Mouse (Mus musculus): ENCODE results near the gene 9130019O22Rik. TPM values are rescaled to one million over a fixed set of nuclear protein-coding genes. Genes with fewer than 3 reads are reported as not detected.

9130019O22Rik gene
- 3.0 and 3.1 TPM in 2 replicates for polyA plus RNA-seq (2015; fragmentation: Nextera tagmentation; extraction: Ambion mirVana)

DNA sequence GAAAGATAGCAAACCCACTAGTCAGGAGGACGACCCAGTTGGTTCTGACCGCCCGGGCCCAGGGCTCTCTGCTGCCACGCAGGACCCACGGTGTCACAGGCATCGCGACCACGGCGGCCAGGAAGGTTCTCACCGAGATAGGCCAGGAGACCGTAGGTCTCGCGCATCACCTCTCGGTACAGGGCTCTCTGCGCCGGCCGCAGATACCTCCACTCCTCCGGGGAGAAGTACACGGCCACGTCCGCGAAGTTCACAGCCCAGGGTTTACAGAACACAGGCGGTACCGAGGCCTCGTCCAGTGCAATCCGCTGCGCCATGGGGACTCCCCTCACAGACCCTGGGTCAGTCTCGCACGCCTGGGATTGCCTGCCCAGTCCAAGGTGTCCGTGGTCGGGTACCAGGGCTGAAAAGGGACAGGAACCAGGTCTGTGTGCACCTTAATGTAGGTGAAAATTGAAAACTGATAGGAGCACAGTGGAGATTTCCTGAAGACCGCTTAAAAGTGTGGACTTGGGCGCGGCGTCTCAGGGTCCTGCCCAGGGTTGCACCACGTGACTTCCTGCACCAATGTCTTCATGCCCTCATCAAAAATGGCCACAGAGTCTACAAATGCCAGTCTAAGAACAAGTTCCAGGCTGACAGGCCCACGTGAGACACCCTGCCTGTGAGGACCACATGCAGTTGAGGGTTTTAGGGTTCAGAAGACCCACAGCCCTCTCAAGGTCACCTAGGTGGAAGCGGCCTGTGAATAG is at the start of gene 9130019O22Rik:
TSS of gene 9130019O22Rik (minus strand) at position 526 of the 752 bp plus-strand sequence.
- no peaks in the 10 kb centered on the region for H3K9me3 ChIP-seq (ENCODE audit: control insufficient read depth, low read length)
- no peaks in the 10 kb centered on the region for H3K27me3 ChIP-seq (ENCODE audit: control insufficient read depth, insufficient read depth, low read length)
- H3K4me1 ChIP-seq (replicated peaks; ENCODE audit: control insufficient read depth, insufficient read depth) = no peaks in the 10 kb centered on the region
- 10% methylated on average over 32 of the region's 38 CpGs for WGBS
- H3K4me3 ChIP-seq (ENCODE audit: low read depth, low read length) = peak within 1 kb of the TSS; percentile 57
- peak; percentile 87 for ATAC-seq (ENCODE audit: low FRiP score, low TSS enrichment)
- H3K9ac ChIP-seq (ENCODE audit: low read length) = peak within 1 kb of the TSS; percentile 75
- 0 out of 2 replicates have a peak within 1 kb of the TSS, but pooled peaks have one; percentile 58 for H3K27ac ChIP-seq (replicated peaks)
- DNase-seq (ENCODE audit: low spot score) = peak; percentile 86
- TF ChIP-seq CTCF (IDR thresholded peaks at IDR 0.05; ENCODE audit: low read depth) = no peak
- no peak for TF ChIP-seq EP300 (optimal IDR thresholded peaks at IDR 0.05)
- peaks cover 2% of the 10 kb centered on the region; the same call in 1 of the 2 replicates for H3K36me3 ChIP-seq (ENCODE audit: control insufficient read depth, insufficient read depth, low read length)
- H3K4me2 ChIP-seq (replicated peaks; ENCODE audit: low read depth) = peak within 1 kb of the TSS; percentile 69

DNA sequence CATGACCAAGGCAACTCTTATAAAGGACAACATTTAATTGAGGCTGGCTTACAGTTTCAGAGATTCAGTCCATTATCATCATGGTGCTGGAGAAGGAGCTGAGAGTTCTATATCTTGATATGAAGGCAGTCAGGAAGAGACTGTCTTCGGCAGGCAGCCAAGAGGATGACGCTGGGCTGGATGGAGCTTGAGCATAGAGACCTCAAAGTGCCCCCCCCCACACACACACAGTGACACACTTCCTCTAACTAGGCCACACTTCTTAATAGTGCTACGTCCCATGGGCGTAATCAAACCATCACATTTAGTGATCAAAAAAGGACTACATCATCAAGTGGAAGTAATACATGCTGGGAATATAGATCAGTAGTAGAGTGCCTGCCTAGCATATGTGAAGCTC is 48.2 kb upstream of the 9130019O22Rik start:
- ATAC-seq (ENCODE audit: low FRiP score, low TSS enrichment) (no peak), DNase-seq (ENCODE audit: low spot score) (no peak)
- no peak for TF ChIP-seq CTCF (IDR thresholded peaks at IDR 0.05; ENCODE audit: low read depth)
- no peak for TF ChIP-seq EP300 (optimal IDR thresholded peaks at IDR 0.05)
- Histone ChIP-seq H3K4me3 (ENCODE audit: low read depth, low read length) (no peak overlapping the region), H3K27ac (replicated peaks) (no peak overlapping the region), H3K36me3 (ENCODE audit: control insufficient read depth, insufficient read depth, low read length) (no peaks in the 10 kb centered on the region), H3K4me1 (replicated peaks; ENCODE audit: control insufficient read depth, insufficient read depth) (no peaks in the 10 kb centered on the region), H3K9ac (ENCODE audit: low read length) (no peak overlapping the region), H3K4me2 (replicated peaks; ENCODE audit: low read depth) (no peak overlapping the region), H3K27me3 (ENCODE audit: control insufficient read depth, insufficient read depth, low read length) (no peaks in the 10 kb centered on the region), H3K9me3 (ENCODE audit: control insufficient read depth, low read length) (peaks cover 5% of the 10 kb centered on the region; the same call in 1 of the 2 replicates)
- 88% methylated on average over 4 of the region's 4 CpGs for WGBS

DNA sequence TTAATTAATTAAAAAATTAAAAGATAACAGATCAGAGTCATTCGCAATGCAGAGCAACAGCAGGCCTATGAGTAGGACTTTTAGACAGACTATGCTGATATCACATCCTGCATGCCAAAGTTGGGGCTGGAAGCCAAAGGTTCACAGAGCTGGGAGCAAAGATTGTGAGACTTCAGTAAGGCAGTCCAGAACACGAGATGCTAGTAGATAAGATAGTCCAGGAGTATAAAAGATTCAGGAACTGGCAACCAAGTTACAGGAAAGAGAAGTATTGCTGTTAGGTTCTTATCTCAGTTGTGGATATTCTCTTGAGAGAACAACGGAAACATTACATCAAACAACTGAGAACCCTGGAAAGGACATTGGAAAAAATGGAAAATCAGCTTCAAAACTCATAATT is 39.4 kb upstream of the 9130019O22Rik start:
- ATAC-seq (ENCODE audit: low FRiP score, low TSS enrichment) (no peak), DNase-seq (ENCODE audit: low spot score) (no peak)
- Histone ChIP-seq H3K4me2 (replicated peaks; ENCODE audit: low read depth) (no peak overlapping the region), H3K4me1 (replicated peaks; ENCODE audit: control insufficient read depth, insufficient read depth) (peaks cover under 1% of the 10 kb centered on the region; the same call in 1 of the 2 replicates), H3K4me3 (ENCODE audit: low read depth, low read length) (no peak overlapping the region), H3K27ac (replicated peaks) (no peak overlapping the region), H3K36me3 (ENCODE audit: control insufficient read depth, insufficient read depth, low read length) (no peaks in the 10 kb centered on the region), H3K27me3 (ENCODE audit: control insufficient read depth, insufficient read depth, low read length) (no peaks in the 10 kb centered on the region), H3K9me3 (ENCODE audit: control insufficient read depth, low read length) (no peaks in the 10 kb centered on the region), H3K9ac (ENCODE audit: low read length) (no peak overlapping the region)
- WGBS = 60% methylated on average over 3 of the region's 3 CpGs
- TF ChIP-seq EP300 (optimal IDR thresholded peaks at IDR 0.05) = no peak
- no peak for TF ChIP-seq CTCF (IDR thresholded peaks at IDR 0.05; ENCODE audit: low read depth)

DNA sequence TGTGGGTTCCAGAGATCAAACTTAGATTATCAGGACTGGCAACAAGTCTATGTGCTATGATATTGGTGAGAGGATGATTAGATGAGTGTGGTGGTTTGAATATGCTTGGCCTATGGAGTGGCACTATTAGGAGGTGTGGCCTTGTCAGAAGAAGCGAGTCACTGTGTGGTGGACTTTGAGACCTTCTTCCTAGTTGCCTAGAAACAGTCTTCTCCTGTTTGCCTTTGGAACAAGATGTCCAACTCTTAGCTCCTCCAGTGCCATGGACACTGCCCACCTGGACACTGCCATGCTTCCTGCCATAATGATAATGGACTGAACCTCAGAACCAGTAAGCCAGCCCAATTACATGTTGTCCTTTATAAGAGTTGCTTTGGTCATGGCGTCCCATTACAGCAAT is 38.9 kb upstream of the 9130019O22Rik start:
- no peak for TF ChIP-seq CTCF (IDR thresholded peaks at IDR 0.05; ENCODE audit: low read depth)
- TF ChIP-seq EP300 (optimal IDR thresholded peaks at IDR 0.05) = no peak
- WGBS = 82% methylated on average over 2 of the region's 2 CpGs
- H3K9me3 ChIP-seq (ENCODE audit: control insufficient read depth, low read length) = no peaks in the 10 kb centered on the region
- H3K4me1 ChIP-seq (replicated peaks; ENCODE audit: control insufficient read depth, insufficient read depth) = peaks cover 5% of the 10 kb centered on the region; the same call in 1 of the 2 replicates
- ATAC-seq (ENCODE audit: low FRiP score, low TSS enrichment) (no peak; the same call in 1 of the 2 replicates), DNase-seq (ENCODE audit: low spot score) (no peak)
- H3K9ac ChIP-seq (ENCODE audit: low read length) = no peak overlapping the region
- no peaks in the 10 kb centered on the region for H3K36me3 ChIP-seq (ENCODE audit: control insufficient read depth, insufficient read depth, low read length)
- no peak overlapping the region for H3K4me2 ChIP-seq (replicated peaks; ENCODE audit: low read depth)
- H3K27ac ChIP-seq (replicated peaks) = no peak overlapping the region
- H3K4me3 ChIP-seq (ENCODE audit: low read depth, low read length) = no peak overlapping the region
- H3K27me3 ChIP-seq (ENCODE audit: control insufficient read depth, insufficient read depth, low read length) = no peaks in the 10 kb centered on the region

DNA sequence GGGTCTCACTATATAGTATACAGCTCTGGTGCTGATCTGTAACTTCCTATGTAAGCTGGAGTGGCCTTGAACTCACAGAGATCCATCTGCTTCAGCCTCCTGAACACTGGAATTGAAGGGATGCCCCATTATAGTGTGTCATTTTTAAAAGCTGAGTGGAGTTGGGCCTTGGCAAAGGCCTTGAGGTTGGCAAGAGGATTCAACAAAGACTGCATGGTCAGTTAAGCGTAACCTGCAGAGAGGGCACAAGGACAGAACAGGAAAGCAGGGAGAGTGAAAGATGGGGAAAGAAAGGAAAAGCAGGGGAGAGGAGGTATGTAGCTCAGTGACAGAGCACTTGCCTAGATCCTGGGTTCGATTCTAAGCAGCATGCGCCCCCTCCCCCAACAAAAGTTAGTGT is 38.3 kb upstream of the 9130019O22Rik start:
- no peak overlapping the region for H3K27ac ChIP-seq (replicated peaks)
- 84% methylated on average over 3 of the region's 3 CpGs for WGBS
- no peak for ATAC-seq (ENCODE audit: low FRiP score, low TSS enrichment)

DNA sequence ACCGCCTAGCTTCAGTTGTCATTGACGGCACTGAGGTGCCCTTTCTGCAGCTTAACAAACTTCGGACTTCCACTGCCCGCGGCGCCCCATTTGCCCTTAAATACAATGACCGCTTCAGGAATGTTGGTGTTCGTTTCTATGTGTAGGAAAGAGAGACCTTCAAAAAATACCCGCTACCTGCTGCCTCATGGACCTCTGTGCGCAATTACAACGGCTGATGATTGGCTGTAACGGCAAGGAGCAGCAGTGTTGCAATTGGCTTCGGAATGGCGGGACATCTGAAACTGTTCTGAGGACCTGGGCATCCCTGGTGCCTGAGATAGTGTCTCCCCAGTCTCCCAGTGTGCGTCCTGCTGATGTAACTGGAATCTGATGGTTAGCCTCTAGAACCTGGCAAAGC is 35.3 kb upstream of the 9130019O22Rik start:
- ATAC-seq (ENCODE audit: low FRiP score, low TSS enrichment) (peak; percentile 41; the same call in 1 of the 2 replicates), DNase-seq (ENCODE audit: low spot score) (no peak)
- WGBS = under 1% methylated on average over 15 of the region's 15 CpGs
- no peaks in the 10 kb centered on the region for H3K9me3 ChIP-seq (ENCODE audit: control insufficient read depth, low read length)
- H3K36me3 ChIP-seq (ENCODE audit: control insufficient read depth, insufficient read depth, low read length) = 0 out of 2 replicates have a peak, but pooled peaks cover 3% of the 10 kb centered on the region
- H3K27me3 ChIP-seq (ENCODE audit: control insufficient read depth, insufficient read depth, low read length) = no peaks in the 10 kb centered on the region
- H3K27ac ChIP-seq (replicated peaks) = no peak overlapping the region
- H3K4me2 ChIP-seq (replicated peaks; ENCODE audit: low read depth) = peak overlapping the region; percentile 93
- peak overlapping the region; percentile 75 for H3K4me3 ChIP-seq (ENCODE audit: low read depth, low read length)
- peaks cover 5% of the 10 kb centered on the region; the same call in 1 of the 2 replicates for H3K4me1 ChIP-seq (replicated peaks; ENCODE audit: control insufficient read depth, insufficient read depth)
- TF ChIP-seq EP300 (optimal IDR thresholded peaks at IDR 0.05) (no peak), CTCF (IDR thresholded peaks at IDR 0.05; ENCODE audit: low read depth) (no peak)
- peak overlapping the region; percentile 83; the same call in 1 of the 2 replicates for H3K9ac ChIP-seq (ENCODE audit: low read length)

More for the DNA sequence above, 38.3 kb upstream of the 9130019O22Rik start:
- Histone ChIP-seq H3K4me2 (replicated peaks; ENCODE audit: low read depth) (no peak overlapping the region), H3K36me3 (ENCODE audit: control insufficient read depth, insufficient read depth, low read length) (no peaks in the 10 kb centered on the region), H3K4me1 (replicated peaks; ENCODE audit: control insufficient read depth, insufficient read depth) (peaks cover 5% of the 10 kb centered on the region; the same call in 1 of the 2 replicates), H3K27me3 (ENCODE audit: control insufficient read depth, insufficient read depth, low read length) (no peaks in the 10 kb centered on the region), H3K4me3 (ENCODE audit: low read depth, low read length) (no peak overlapping the region), H3K9me3 (ENCODE audit: control insufficient read depth, low read length) (no peaks in the 10 kb centered on the region), H3K9ac (ENCODE audit: low read length) (no peak overlapping the region)
- no peak for DNase-seq (ENCODE audit: low spot score)
- no peak for TF ChIP-seq CTCF (IDR thresholded peaks at IDR 0.05; ENCODE audit: low read depth)
- TF ChIP-seq EP300 (optimal IDR thresholded peaks at IDR 0.05) = no peak
